Comparison of ENCODE assay signal across 8 mouse cellular contexts in genomic region chr6:118454452-118454851, GRCm38 (mm10). TPM values are rescaled to one million over a fixed set of nuclear protein-coding genes. Genes with fewer than 3 reads are reported as not detected.
DNase-seq lines count a peak whose midpoint lies in the region; ATAC-seq and TF ChIP-seq lines count a peak whose summit lies in the region.

No protein-coding gene starts in this region.

- no peak for TF ChIP-seq CTCF in cortical plate, adult 2 months (IDR thresholded peaks at IDR 0.05; ENCODE audit: extremely low read depth, insufficient read depth, low read length)

- H3K4me3 ChIP-seq in heart, embryonic 10.5 days, result peak overlapping the region; percentile 81
- peak overlapping the region; percentile 70 for H3K4me3 ChIP-seq in cortical plate, adult 2 months (ENCODE audit: insufficient read depth, low read length)
- peak overlapping the region; percentile 66 for H3K4me3 ChIP-seq in hindbrain, embryonic 14.5 days (replicated peaks; ENCODE audit: low read length)
- H3K4me3 ChIP-seq in midbrain, embryonic 16.5 days (ENCODE audit: low read depth, low read length), result peak overlapping the region; percentile 77

- 53% methylated on average over 8 of the region's 8 CpGs for WGBS in heart, embryonic 10.5 days
- WGBS in hindbrain, embryonic 14.5 days, result 46% methylated on average over 8 of the region's 8 CpGs
- WGBS in midbrain, embryonic 16.5 days, result 35% methylated on average over 8 of the region's 8 CpGs

- peak overlapping the region; percentile 88 for H3K9ac ChIP-seq in hindbrain, embryonic 14.5 days
- H3K9ac ChIP-seq in midbrain, embryonic 16.5 days (ENCODE audit: low read depth, low read length), result peak overlapping the region; percentile 96

- TF ChIP-seq POLR2A in cortical plate, adult 2 months (IDR thresholded peaks at IDR 0.05; ENCODE audit: extremely low read depth, insufficient read depth, low read length), result no peak

- no peak for ATAC-seq in hindbrain, embryonic 14.5 days (ENCODE audit: low FRiP score)
- 0 out of 2 replicates have a peak, but pooled peaks have one; percentile 18 for ATAC-seq in midbrain, embryonic 16.5 days
- ATAC-seq in inflammation-experienced regulatory T-cells, adult 6 months, result no peak
- no peak for ATAC-seq in granulocyte monocyte progenitor cell, adult 5-6 weeks (replicated peaks; ENCODE audit: poor library complexity, severe bottlenecking)

- H3K4me2 ChIP-seq in hindbrain, embryonic 14.5 days (replicated peaks), result peak overlapping the region; percentile 74
- H3K4me2 ChIP-seq in midbrain, embryonic 16.5 days (ENCODE audit: low read length), result peak overlapping the region; percentile 60

- peaks cover 5% of the 10 kb centered on the region for H3K4me1 ChIP-seq in heart, embryonic 10.5 days
- peaks cover 7% of the 10 kb centered on the region; the same call in 1 of the 2 replicates for H3K4me1 ChIP-seq in cortical plate, adult 2 months (ENCODE audit: control insufficient read depth, insufficient read depth, low read length)
- peaks cover 17% of the 10 kb centered on the region; the same call in 1 of the 2 replicates for H3K4me1 ChIP-seq in hindbrain, embryonic 14.5 days (replicated peaks; ENCODE audit: control insufficient read depth, insufficient read depth, low read length)
- peaks cover 21% of the 10 kb centered on the region for H3K4me1 ChIP-seq in midbrain, embryonic 16.5 days (ENCODE audit: control insufficient read depth, insufficient read depth, low read length)

- no peak for DNase-seq in heart, embryonic 10.5 days (ENCODE audit: low spot score)
- DNase-seq in heart, adult 11 months, result no peak
- peak; percentile 40 for DNase-seq in 3T3-L1 (ENCODE audit: low read depth, low spot score)
- no peak for DNase-seq in hindbrain, embryonic 14.5 days (ENCODE audit: low spot score)

- H3K27me3 ChIP-seq in heart, embryonic 10.5 days (ENCODE audit: insufficient read depth, poor library complexity, severe bottlenecking), result no peaks in the 10 kb centered on the region
- no peaks in the 10 kb centered on the region for H3K27me3 ChIP-seq in hindbrain, embryonic 14.5 days (ENCODE audit: control insufficient read depth, insufficient read depth, low read length)
- no peaks in the 10 kb centered on the region for H3K27me3 ChIP-seq in midbrain, embryonic 16.5 days (ENCODE audit: control insufficient read depth, insufficient read depth, low read depth, low read length)

- H3K9me3 ChIP-seq in heart, embryonic 10.5 days, result no peaks in the 10 kb centered on the region
- no peaks in the 10 kb centered on the region for H3K9me3 ChIP-seq in hindbrain, embryonic 14.5 days (ENCODE audit: control insufficient read depth, low read length)
- H3K9me3 ChIP-seq in midbrain, embryonic 16.5 days (replicated peaks; ENCODE audit: control insufficient read depth, low read length, poor library complexity, severe bottlenecking), result no peaks in the 10 kb centered on the region

- peak overlapping the region; percentile 95 for H3K27ac ChIP-seq in heart, embryonic 10.5 days
- no peak overlapping the region for H3K27ac ChIP-seq in cortical plate, adult 2 months (ENCODE audit: insufficient read depth, low read length)
- peak overlapping the region; percentile 98 for H3K27ac ChIP-seq in hindbrain, embryonic 14.5 days
- H3K27ac ChIP-seq in midbrain, embryonic 16.5 days (ENCODE audit: low read length), result peak overlapping the region; percentile 99

- H3K36me3 ChIP-seq in heart, embryonic 10.5 days, result peaks cover 13% of the 10 kb centered on the region; the same call in 1 of the 2 replicates
- H3K36me3 ChIP-seq in hindbrain, embryonic 14.5 days (replicated peaks; ENCODE audit: control insufficient read depth, insufficient read depth), result peaks cover 11% of the 10 kb centered on the region; the same call in 1 of the 2 replicates
- H3K36me3 ChIP-seq in midbrain, embryonic 16.5 days (ENCODE audit: control insufficient read depth, insufficient read depth, low read length), result peaks cover 2% of the 10 kb centered on the region

RNA-seq across cellular contexts. Expression of gene Zfp248, which starts 0.9 kb away (rescaled TPM):
- 5.1 and 7.4 TPM in 2 replicates for polyA plus RNA-seq in heart, embryonic 10.5 days (2016; fragmentation: Nextera tagmentation; extraction: Ambion mirVana)
- 7.7 and 7.8 TPM in 2 replicates for polyA plus RNA-seq in cortical plate, adult 2 months (2012; rRNA removed)
- polyA plus RNA-seq in hindbrain, embryonic 14.5 days (2014; fragmentation: Nextera tagmentation; extraction: Ambion mirVana), result 16.6 and 17.7 TPM in 2 replicates
- 22.2 TPM in 2 replicates for polyA plus RNA-seq in midbrain, embryonic 16.5 days (2015; fragmentation: Nextera tagmentation; extraction: Ambion mirVana)
- 1 to 10 TPM; 7.0 to 7.7 (median 7.3) TPM for polyA plus RNA-seq in inflammation-experienced regulatory T-cells, adult 6 months (2017; shearing (Covaris generic))
- 3.5 and 5.4 TPM in 2 replicates for total RNA-seq in granulocyte monocyte progenitor cell, adult 5-6 weeks (2014; fragmentation: Nextera tagmentation)
- total RNA-seq in granulocyte monocyte progenitor cell, adult 5-6 weeks (2017), result 0.56 and 0.93 TPM in 2 replicates

RNA-seq across cellular contexts. Expression of gene Zfp9, which starts 24.7 kb away (rescaled TPM):
- polyA plus RNA-seq in heart, embryonic 10.5 days (2016; fragmentation: Nextera tagmentation; extraction: Ambion mirVana), result 9.0 and 9.1 TPM in 2 replicates
- 15.1 and 16.5 TPM in 2 replicates for polyA plus RNA-seq in cortical plate, adult 2 months (2012; rRNA removed)
- 13.5 and 16.5 TPM in 2 replicates for polyA plus RNA-seq in hindbrain, embryonic 14.5 days (2014; fragmentation: Nextera tagmentation; extraction: Ambion mirVana)
- polyA plus RNA-seq in midbrain, embryonic 16.5 days (2015; fragmentation: Nextera tagmentation; extraction: Ambion mirVana), result 13.7 and 14.8 TPM in 2 replicates
- polyA plus RNA-seq in inflammation-experienced regulatory T-cells, adult 6 months (2017; shearing (Covaris generic)), result under 1 TPM in 1 of 3 experiments, not detected in 2; 0.20 TPM
- not detected in 2 replicates for total RNA-seq in granulocyte monocyte progenitor cell, adult 5-6 weeks (2014; fragmentation: Nextera tagmentation)
- not detected in 2 replicates for total RNA-seq in granulocyte monocyte progenitor cell, adult 5-6 weeks (2017)

RNA-seq across cellular contexts. Expression of gene Bms1, which starts 35.2 kb away (rescaled TPM):
- 33.9 and 40.7 TPM in 2 replicates for polyA plus RNA-seq in heart, embryonic 10.5 days (2016; fragmentation: Nextera tagmentation; extraction: Ambion mirVana)
- polyA plus RNA-seq in cortical plate, adult 2 months (2012; rRNA removed), result 18.8 and 21.9 TPM in 2 replicates
- 20.1 and 23.6 TPM in 2 replicates for polyA plus RNA-seq in hindbrain, embryonic 14.5 days (2014; fragmentation: Nextera tagmentation; extraction: Ambion mirVana)
- polyA plus RNA-seq in midbrain, embryonic 16.5 days (2015; fragmentation: Nextera tagmentation; extraction: Ambion mirVana), result 23.1 and 23.5 TPM in 2 replicates
- polyA plus RNA-seq in inflammation-experienced regulatory T-cells, adult 6 months (2017; shearing (Covaris generic)), result 10 to 100 TPM; 26.1 to 29.9 (median 26.6) TPM
- 31.9 and 41.6 TPM in 2 replicates for total RNA-seq in granulocyte monocyte progenitor cell, adult 5-6 weeks (2014; fragmentation: Nextera tagmentation)
- 85.1 and 88.5 TPM in 2 replicates for total RNA-seq in granulocyte monocyte progenitor cell, adult 5-6 weeks (2017)
